Mouse (Mus musculus): ENCODE data around the gene Rorc.

- no peak for TF ChIP-seq CTCF (IDR thresholded peaks at IDR 0.05; ENCODE audit: low read depth, low read length)
- TF ChIP-seq GATA1 (IDR thresholded peaks at IDR 0.05; ENCODE audit: borderline replicate concordance, low read length) = no peak
- TF ChIP-seq GATA2 (IDR thresholded peaks at IDR 0.05; ENCODE audit: borderline replicate concordance, low read depth, low read length) = no peak
- TF ChIP-seq TAL1 (conservative IDR thresholded peaks at IDR 0.05; ENCODE audit: low read depth, low read length) = no peak
- no peak for TF ChIP-seq POLR2AphosphoS5 (IDR thresholded peaks at IDR 0.05; ENCODE audit: insufficient replicate concordance, low read depth, low read length)
Observed at GRCm38 (mm10) chr3:94386671-94387070, 14.1 kb downstream of the Rorc start.
